Comparison of ENCODE assay signal across 10 mouse cellular contexts in genomic region chr8:57314216-57314615, GRCm38 (mm10). TPM values are rescaled to one million over a fixed set of nuclear protein-coding genes. Genes with fewer than 3 reads are reported as not detected.
DNase-seq lines count a peak whose midpoint lies in the region; ATAC-seq and TF ChIP-seq lines count a peak whose summit lies in the region.
"Had no signal": no experiment of that assay in that cellular context is flagged by ENCODE, and none has a peak within 500 bp of the region (broad histone marks: within the 10 kb centered on the region; RNA-seq: fewer than 3 reads in every experiment).

No protein-coding gene starts in this region.

- H3K9me3 ChIP-seq in midbrain, embryonic 10.5 days (replicated peaks): no peaks in the 10 kb centered on the region
- H3K9me3 ChIP-seq in midbrain, embryonic 15.5 days: no peaks in the 10 kb centered on the region
- H3K9me3 ChIP-seq in heart, embryonic 11.5 days (replicated peaks; ENCODE audit: control insufficient read depth, low read length): no peaks in the 10 kb centered on the region

- no peak overlapping the region for H3K4me3 ChIP-seq in gastrocnemius, adult 2 months
- no peak overlapping the region for H3K4me3 ChIP-seq in midbrain, embryonic 10.5 days
- no peak overlapping the region for H3K4me3 ChIP-seq in midbrain, embryonic 15.5 days
- peak overlapping the region; percentile 30; the same call in 1 of the 2 replicates for H3K4me3 ChIP-seq in heart, embryonic 11.5 days (ENCODE audit: low read depth, low read length)
- H3K4me3 ChIP-seq in lung, adult 2 months (replicated peaks; ENCODE audit: extremely low read depth, low read depth, low read length): no peak overlapping the region

- peaks cover 100% of the 10 kb centered on the region for H3K27me3 ChIP-seq in midbrain, embryonic 10.5 days (ENCODE audit: low read depth, poor library complexity, severe bottlenecking)
- peaks cover 79% of the 10 kb centered on the region for H3K27me3 ChIP-seq in midbrain, embryonic 15.5 days (replicated peaks)
- no peaks in the 10 kb centered on the region for H3K27me3 ChIP-seq in heart, embryonic 11.5 days (ENCODE audit: control insufficient read depth, insufficient read depth, low read length)

- WGBS in midbrain, embryonic 10.5 days: 1% methylated on average over 10 of the region's 10 CpGs
- 1% methylated on average over 10 of the region's 10 CpGs for WGBS in midbrain, embryonic 15.5 days
- 4% methylated on average over 10 of the region's 10 CpGs for WGBS in heart, embryonic 11.5 days (ENCODE audit: insufficient replicate concordance)
- 3% methylated on average over 10 of the region's 10 CpGs for WGBS in lung, adult 2 months

- no peak overlapping the region for H3K27ac ChIP-seq in gastrocnemius, adult 2 months
- H3K27ac ChIP-seq in midbrain, embryonic 10.5 days (replicated peaks): no peak overlapping the region
- H3K27ac ChIP-seq in midbrain, embryonic 15.5 days: no peak overlapping the region
- peak overlapping the region; percentile 76 for H3K27ac ChIP-seq in heart, embryonic 11.5 days (ENCODE audit: low read depth, low read length)

- H3K9ac ChIP-seq in midbrain, embryonic 15.5 days: no peak overlapping the region
- H3K9ac ChIP-seq in heart, embryonic 11.5 days (ENCODE audit: low read depth, low read length): peak overlapping the region; percentile 62

- intact Hi-C loops in gastrocnemius, adult 2 months (cut with DNase I): no loop called here
- intact Hi-C loops in gastrocnemius, postnatal 14 days (cut with DNase I; ENCODE audit: low total_unique reads): no loop called here

- DNase-seq in gastrocnemius, adult 2 months: no peak
- no peak for DNase-seq in gastrocnemius, postnatal 14 days
- DNase-seq in midbrain, embryonic 10.5 days (ENCODE audit: low spot score): peak; percentile 56
- peak; percentile 68 for DNase-seq in retina, embryonic 14.5 days (ENCODE audit: low spot score)
- no peak for DNase-seq in frontal cortex, postnatal 36 days (ENCODE audit: low spot score in 2 of 2)
- DNase-seq in lung, adult 2 months: no peak
- DNase-seq: kidney, postnatal 25 days; thymus, postnatal 36 days had no signal

- peaks cover 12% of the 10 kb centered on the region for H3K4me1 ChIP-seq in midbrain, embryonic 10.5 days
- peaks cover 4% of the 10 kb centered on the region; the same call in 1 of the 2 replicates for H3K4me1 ChIP-seq in midbrain, embryonic 15.5 days
- H3K4me1 ChIP-seq in heart, embryonic 11.5 days (ENCODE audit: control insufficient read depth, insufficient read depth, low read length): peaks cover 19% of the 10 kb centered on the region
- no peaks in the 10 kb centered on the region for H3K4me1 ChIP-seq in lung, adult 2 months (ENCODE audit: control insufficient read depth, insufficient read depth, low read length)

- no peak overlapping the region for H3K4me2 ChIP-seq in midbrain, embryonic 15.5 days
- H3K4me2 ChIP-seq in heart, embryonic 11.5 days: peak overlapping the region; percentile 97

- no peak for TF ChIP-seq POLR2A in lung, adult 2 months (IDR thresholded peaks at IDR 0.05; ENCODE audit: borderline replicate concordance, extremely low read depth, low read depth, low read length)

- TF ChIP-seq CTCF in gastrocnemius, adult 2 months (IDR thresholded peaks at IDR 0.05): peak; percentile 25; the same call in 1 of the 2 replicates
- no peak for TF ChIP-seq CTCF in lung, adult 2 months (IDR thresholded peaks at IDR 0.05; ENCODE audit: insufficient read depth, low read length)

- H3K36me3 ChIP-seq in midbrain, embryonic 10.5 days: no peaks in the 10 kb centered on the region
- H3K36me3 ChIP-seq in midbrain, embryonic 15.5 days (replicated peaks): no peaks in the 10 kb centered on the region
- H3K36me3 ChIP-seq in heart, embryonic 11.5 days (ENCODE audit: control insufficient read depth, insufficient read depth, low read length): no peaks in the 10 kb centered on the region

- ATAC-seq in midbrain, embryonic 15.5 days (replicated peaks): no peak
- no peak for ATAC-seq in heart, embryonic 11.5 days (replicated peaks; ENCODE audit: insufficient number of reproducible peaks, low FRiP score, low TSS enrichment)

RNA-seq across cellular contexts. Expression of gene Hand2, which starts 6.6 kb away (rescaled TPM):
- total RNA-seq in gastrocnemius, adult 2 months (2021): under 1 TPM in 1 of 2 experiments, not detected in 1; 0.08 TPM
- total RNA-seq in gastrocnemius, postnatal 14 days (2021): under 1 TPM; 0.29 to 0.47 TPM
- not detected in 2 replicates for polyA plus RNA-seq in midbrain, embryonic 10.5 days (2016; fragmentation: Nextera tagmentation; extraction: Ambion mirVana)
- polyA plus RNA-seq in midbrain, embryonic 15.5 days (2015; fragmentation: Nextera tagmentation; extraction: Ambion mirVana): not detected in 2 replicates
- polyA plus RNA-seq in heart, embryonic 11.5 days (2014; fragmentation: Nextera tagmentation; extraction: Ambion mirVana): 17.2 and 17.9 TPM in 2 replicates
- polyA plus RNA-seq in lung, adult 2 months (2012; rRNA removed): 0.21 and 0.28 TPM in 2 replicates

Comparison
In these comparisons a context has a peak if more than half of its experiments do, and no peak if none do; other contexts are left out.
1. DNase-seq: peak in midbrain, embryonic 10.5 days (single experiment) and retina, embryonic 14.5 days (single experiment); none in gastrocnemius, adult 2 months (single experiment), gastrocnemius, postnatal 14 days (single experiment), frontal cortex, postnatal 36 days (0 of 2) and lung, adult 2 months (single experiment).
2. RNA of gene Hand2, which starts 6.6 kb away (polyA plus RNA-seq): 17.2 to 17.9 TPM in heart, embryonic 11.5 days; 0.21 to 0.28 TPM in lung, adult 2 months, not detected in midbrain, embryonic 10.5 days and not detected in midbrain, embryonic 15.5 days; every median in the first group is over 10 times any median in the second.